Mouse (Mus musculus) bone marrow, adult 2 months (tissue): ENCODE measurements around the gene Dgkz.

Experiments
- CTCF ChIP-seq: fragments of 200-500 bp; IDR thresholded peaks from 2 replicates; pipeline ENCODE4 v1.5.1; 2011; ENCODE audit warnings: low read length, control low read depth; ENCODE audit not compliant: control insufficient read depth, insufficient read depth
- POLR2A ChIP-seq: fragments of 200-500 bp; IDR thresholded peaks from 2 replicates; pipeline ENCODE4 v1.6.1; 2011; ENCODE audit warnings: low read depth, mild to moderate bottlenecking, control low read depth, low read length, borderline replicate concordance; ENCODE audit not compliant: control insufficient read depth

GRCm38 (mm10) chr2:91924726-91925125 is 50.9 kb downstream of the Dgkz start:
- TF ChIP-seq CTCF (no peak), POLR2A (no peak)
